Mouse (Mus musculus) stomach, postnatal 0 days (tissue): ENCODE data around the gene E2f6. TPM values are rescaled to one million over a fixed set of nuclear protein-coding genes. Genes with fewer than 3 reads are reported as not detected.

Source experiments
- ATAC-seq: fragments of 200-750 bp; cut with Nextera tagmentation; 2 replicates; pipeline ENCODE4 v1.8.0; 2017; ENCODE audit not compliant: low FRiP score, low TSS enrichment
- DNase-seq: peaks from one replicate; pipeline ENCODE4 v3.0.0-alpha.2; 2016; ENCODE audit warnings: low spot score
- H3K27ac ChIP-seq: fragments of 300-500 bp; sonication (generic); replicated peaks from 2 replicates; pipeline ENCODE4 v1.5.1; 2014; ENCODE audit warnings: mild to moderate bottlenecking, control low read depth
- H3K27me3 ChIP-seq: fragments of 300-500 bp; sonication (generic); 2 replicates; pipeline ENCODE4 v1.6.1; 2014; ENCODE audit warnings: low read length; ENCODE audit not compliant: control insufficient read depth, insufficient read depth
- H3K36me3 ChIP-seq: fragments of 300-500 bp; sonication (generic); 2 replicates; pipeline ENCODE4 v1.6.1; 2014; ENCODE audit warnings: low read length, mixed read lengths; ENCODE audit not compliant: control insufficient read depth, insufficient read depth
- H3K4me1 ChIP-seq: fragments of 300-500 bp; sonication (generic); replicated peaks from 2 replicates; pipeline ENCODE4 v1.6.1; 2014; ENCODE audit warnings: antibody characterized with exemption; ENCODE audit not compliant: control insufficient read depth, insufficient read depth
- H3K4me2 ChIP-seq: fragments of 300-500 bp; sonication (generic); replicated peaks from 2 replicates; pipeline ENCODE4 v1.6.1; 2014; ENCODE audit warnings: low read depth, mild to moderate bottlenecking, control low read depth, moderate library complexity
- H3K4me3 ChIP-seq: fragments of 300-500 bp; sonication (generic); 2 replicates; pipeline ENCODE4 v1.5.1; 2014; ENCODE audit warnings: low read depth, low read length, control low read depth
- H3K9ac ChIP-seq: fragments of 300-500 bp; sonication (generic); 2 replicates; pipeline ENCODE4 v1.6.1; 2014; ENCODE audit warnings: mild to moderate bottlenecking, low read length, control low read depth, mixed read lengths
- H3K9me3 ChIP-seq: fragments of 300-500 bp; sonication (generic); 2 replicates; pipeline ENCODE4 v1.6.1; 2016; ENCODE audit warnings: low read length; ENCODE audit not compliant: control insufficient read depth
- CTCF ChIP-seq: IDR thresholded peaks from 2 replicates; pipeline ENCODE4 v1.5.1; 2016; ENCODE audit warnings: antibody characterized with exemption, low read depth, mild to moderate bottlenecking, moderate library complexity
- EP300 ChIP-seq: optimal IDR thresholded peaks from 2 replicates; pipeline ENCODE3; 2016; ENCODE audit warnings: antibody characterized with exemption
- WGBS: fragments of 180-500 bp; shearing (Covaris S2); extraction: QIAGEN DNeasy Blood & Tissue Kit; methylation state at CpG from one replicate; pipeline ENCODE4 v1.1.7; 2014; 5-methylcytosine and 5-hydroxymethylcytosine counted together
- polyA plus RNA-seq: library from polyadenylated mRNA; unstranded; fragments of >200 nt; fragmentation: Nextera tagmentation; extraction: Ambion mirVana; gene quantifications from 2 replicates; pipeline ENCODE4 v1.2.1, GENCODE M21; 2015

Gene E2f6
- polyA plus RNA-seq, 1 experiment from 2014 or later, result 12.7 TPM

GRCm38 (mm10) chr12:16860961-16861360, 50.2 kb downstream of the E2f6 start:
- Histone ChIP-seq H3K9ac (no peak overlapping the region), H3K9me3 (no peaks in the 10 kb centered on the region), H3K4me3 (no peak overlapping the region), H3K36me3 (no peaks in the 10 kb centered on the region), H3K27ac (no peak overlapping the region), H3K4me2 (no peak overlapping the region), H3K27me3 (no peaks in the 10 kb centered on the region), H3K4me1 (no peaks in the 10 kb centered on the region)
- 50% methylated on average over 3 of the region's 3 CpGs for WGBS
- DNase-seq, result no peak
- no peak for TF ChIP-seq CTCF
- TF ChIP-seq EP300, result no peak
- no peak for ATAC-seq

GRCm38 (mm10) chr12:16864477-16864876, 53.7 kb downstream of the E2f6 start:
- TF ChIP-seq CTCF (no peak), EP300 (no peak)
- Histone ChIP-seq H3K36me3 (no peaks in the 10 kb centered on the region), H3K4me3 (no peak overlapping the region), H3K9me3 (no peaks in the 10 kb centered on the region), H3K27me3 (no peaks in the 10 kb centered on the region), H3K27ac (no peak overlapping the region), H3K9ac (no peak overlapping the region), H3K4me2 (no peak overlapping the region), H3K4me1 (peaks cover 2% of the 10 kb centered on the region; the same call in 1 of the 2 replicates)
- WGBS, result 61% methylated on average over 4 of the region's 4 CpGs
- DNase-seq (no peak), ATAC-seq (no peak)

GRCm38 (mm10) chr12:16865871-16866270, 55.1 kb downstream of the E2f6 start:
- no peak overlapping the region for H3K27ac ChIP-seq
- no peak overlapping the region for H3K9ac ChIP-seq
- peaks cover 11% of the 10 kb centered on the region; the same call in 1 of the 2 replicates for H3K4me1 ChIP-seq
- peak; percentile 41; the same call in 1 of the 2 replicates for ATAC-seq
- no peaks in the 10 kb centered on the region for H3K36me3 ChIP-seq
- TF ChIP-seq CTCF, result no peak
- TF ChIP-seq EP300, result no peak
- no peaks in the 10 kb centered on the region for H3K27me3 ChIP-seq
- H3K4me2 ChIP-seq, result no peak overlapping the region
- no peaks in the 10 kb centered on the region for H3K9me3 ChIP-seq
- H3K4me3 ChIP-seq, result no peak overlapping the region
- DNase-seq, result no peak
- WGBS, result 26% methylated on average over 3 of the region's 3 CpGs

- Histone ChIP-seq H3K27me3 (no peaks in the 10 kb centered on the region), H3K36me3 (no peaks in the 10 kb centered on the region), H3K9me3 (no peaks in the 10 kb centered on the region), H3K9ac (no peak overlapping the region), H3K4me3 (no peak overlapping the region), H3K27ac (no peak overlapping the region), H3K4me1 (peaks cover 11% of the 10 kb centered on the region; the same call in 1 of the 2 replicates), H3K4me2 (no peak overlapping the region)
- TF ChIP-seq EP300 (no peak), CTCF (no peak)
- no peak for DNase-seq
- WGBS, result 16% methylated on average over 3 of the region's 3 CpGs
- no peak for ATAC-seq
These were observed 55.7 kb downstream of the E2f6 start for GRCm38 (mm10) chr12:16866460-16866859.

GRCm38 (mm10) chr12:16867306-16867705, 56.5 kb downstream of the E2f6 start:
- Histone ChIP-seq H3K9ac (no peak overlapping the region), H3K27ac (no peak overlapping the region), H3K9me3 (no peaks in the 10 kb centered on the region), H3K4me1 (peaks cover 11% of the 10 kb centered on the region; the same call in 1 of the 2 replicates), H3K27me3 (no peaks in the 10 kb centered on the region), H3K4me3 (no peak overlapping the region), H3K36me3 (no peaks in the 10 kb centered on the region), H3K4me2 (no peak overlapping the region)
- TF ChIP-seq EP300 (no peak), CTCF (no peak)
- WGBS, result 74% methylated on average over 7 of the region's 7 CpGs
- ATAC-seq, result no peak
- no peak for DNase-seq

- ATAC-seq, result no peak
- Histone ChIP-seq H3K4me3 (no peak overlapping the region), H3K27ac (no peak overlapping the region), H3K9ac (no peak overlapping the region), H3K27me3 (no peaks in the 10 kb centered on the region), H3K36me3 (no peaks in the 10 kb centered on the region), H3K4me1 (peaks cover 16% of the 10 kb centered on the region), H3K4me2 (no peak overlapping the region), H3K9me3 (no peaks in the 10 kb centered on the region)
- no peak for DNase-seq
- peak; percentile 12; the same call in 1 of the 2 replicates for TF ChIP-seq CTCF
- TF ChIP-seq EP300, result no peak
- whole genome bisulfite sequencing, result 75% methylated on average over 6 of the region's 6 CpGs
These were observed 57.9 kb downstream of the E2f6 start for GRCm38 (mm10) chr12:16868618-16869017.
